Mouse (Mus musculus): ENCODE measurements around the gene Islr2. TPM values are rescaled to one million over a fixed set of nuclear protein-coding genes. Genes with fewer than 3 reads are reported as not detected.
A peak's percentile ranks its signal among the peaks of the same experiment; 100 is the strongest.

Islr2 gene
- polyA plus RNA-seq, 1 experiment = not detected

- TF ChIP-seq CTCF (IDR thresholded peaks at IDR 0.05; ENCODE audit: borderline replicate concordance, insufficient read depth, low read length) (no peak), POLR2A (IDR thresholded peaks at IDR 0.05; ENCODE audit: low read depth, low read length) (no peak)
- Histone ChIP-seq H3K4me1 (ENCODE audit: control insufficient read depth, insufficient read depth, low read length) (no peaks in the 10 kb centered on the region), H3K27ac (ENCODE audit: insufficient read depth, low read length) (no peak overlapping the region), H3K4me3 (ENCODE audit: insufficient read depth, low read length) (no peak overlapping the region)
Observed at GRCm38 (mm10) chr9:58224356-58224755, 20.2 kb upstream of the Islr2 start.

GRCm38 (mm10) chr9:58220218-58220903 lies 16.2 kb upstream of the Islr2 start:
- Histone ChIP-seq H3K4me3 (ENCODE audit: insufficient read depth, low read length) (no peak overlapping the region), H3K27ac (ENCODE audit: insufficient read depth, low read length) (no peak overlapping the region)

GRCm38 (mm10) chr9:58218539-58218938 lies 14.4 kb upstream of the Islr2 start:
- no peak overlapping the region for H3K4me3 ChIP-seq (ENCODE audit: insufficient read depth, low read length)
- no peak overlapping the region for H3K27ac ChIP-seq (ENCODE audit: insufficient read depth, low read length)
- no peak for TF ChIP-seq CTCF (IDR thresholded peaks at IDR 0.05; ENCODE audit: borderline replicate concordance, insufficient read depth, low read length)
- H3K4me1 ChIP-seq (ENCODE audit: control insufficient read depth, insufficient read depth, low read length) = peaks cover 10% of the 10 kb centered on the region

More at GRCm38 (mm10) chr9:58220218-58220903, 16.2 kb upstream of the Islr2 start:
- peaks cover 3% of the 10 kb centered on the region; the same call in 1 of the 2 replicates for H3K4me1 ChIP-seq (ENCODE audit: control insufficient read depth, insufficient read depth, low read length)
- TF ChIP-seq POLR2A (IDR thresholded peaks at IDR 0.05; ENCODE audit: low read depth, low read length) = no peak
- TF ChIP-seq CTCF (IDR thresholded peaks at IDR 0.05; ENCODE audit: borderline replicate concordance, insufficient read depth, low read length) = peak; percentile 41; the same call in 1 of the 2 replicates

- no peak overlapping the region for H3K27ac ChIP-seq (ENCODE audit: insufficient read depth, low read length)
- peaks cover 10% of the 10 kb centered on the region for H3K4me1 ChIP-seq (ENCODE audit: control insufficient read depth, insufficient read depth, low read length)
- no peak overlapping the region for H3K4me3 ChIP-seq (ENCODE audit: insufficient read depth, low read length)
- TF ChIP-seq POLR2A (IDR thresholded peaks at IDR 0.05; ENCODE audit: low read depth, low read length) = no peak
- TF ChIP-seq CTCF (IDR thresholded peaks at IDR 0.05; ENCODE audit: borderline replicate concordance, insufficient read depth, low read length) = peak; percentile 75; the same call in 1 of the 2 replicates
Observed at GRCm38 (mm10) chr9:58216402-58216801, 12.3 kb upstream of the Islr2 start.

GRCm38 (mm10) chr9:58214519-58215180 lies 10.5 kb upstream of the Islr2 start:
- H3K4me3 ChIP-seq (ENCODE audit: insufficient read depth, low read length) = no peak overlapping the region
- no peak for TF ChIP-seq CTCF (IDR thresholded peaks at IDR 0.05; ENCODE audit: borderline replicate concordance, insufficient read depth, low read length)
- peak; percentile 25; the same call in 1 of the 2 replicates for TF ChIP-seq POLR2A (IDR thresholded peaks at IDR 0.05; ENCODE audit: low read depth, low read length)
- H3K27ac ChIP-seq (ENCODE audit: insufficient read depth, low read length) = peak overlapping the region; percentile 79
- peaks cover 10% of the 10 kb centered on the region for H3K4me1 ChIP-seq (ENCODE audit: control insufficient read depth, insufficient read depth, low read length)

- Histone ChIP-seq H3K4me3 (ENCODE audit: insufficient read depth, low read length) (no peak overlapping the region), H3K4me1 (ENCODE audit: control insufficient read depth, insufficient read depth, low read length) (peaks cover 10% of the 10 kb centered on the region), H3K27ac (ENCODE audit: insufficient read depth, low read length) (peak overlapping the region; percentile 90)
- TF ChIP-seq POLR2A (IDR thresholded peaks at IDR 0.05; ENCODE audit: low read depth, low read length) (no peak), CTCF (IDR thresholded peaks at IDR 0.05; ENCODE audit: borderline replicate concordance, insufficient read depth, low read length) (no peak)
Observed at GRCm38 (mm10) chr9:58213865-58214264, 9.7 kb upstream of the Islr2 start.

GRCm38 (mm10) chr9:58213377-58213776 lies 9.3 kb upstream of the Islr2 start:
- H3K4me1 ChIP-seq (ENCODE audit: control insufficient read depth, insufficient read depth, low read length) = peaks cover 10% of the 10 kb centered on the region
- H3K4me3 ChIP-seq (ENCODE audit: insufficient read depth, low read length) = no peak overlapping the region
- no peak for TF ChIP-seq POLR2A (IDR thresholded peaks at IDR 0.05; ENCODE audit: low read depth, low read length)
- no peak for TF ChIP-seq CTCF (IDR thresholded peaks at IDR 0.05; ENCODE audit: borderline replicate concordance, insufficient read depth, low read length)
- H3K27ac ChIP-seq (ENCODE audit: insufficient read depth, low read length) = peak overlapping the region; percentile 29

- TF ChIP-seq CTCF (IDR thresholded peaks at IDR 0.05; ENCODE audit: borderline replicate concordance, insufficient read depth, low read length) (no peak), POLR2A (IDR thresholded peaks at IDR 0.05; ENCODE audit: low read depth, low read length) (no peak)
- no peak overlapping the region for H3K4me3 ChIP-seq (ENCODE audit: insufficient read depth, low read length)
- peaks cover 7% of the 10 kb centered on the region for H3K4me1 ChIP-seq (ENCODE audit: control insufficient read depth, insufficient read depth, low read length)
- H3K27ac ChIP-seq (ENCODE audit: insufficient read depth, low read length) = no peak overlapping the region
Observed at GRCm38 (mm10) chr9:58210304-58210627, 6.1 kb upstream of the Islr2 start.

GRCm38 (mm10) chr9:58209462-58210303 lies 5.6 kb upstream of the Islr2 start:
- Histone ChIP-seq H3K4me3 (ENCODE audit: insufficient read depth, low read length) (no peak overlapping the region), H3K4me1 (ENCODE audit: control insufficient read depth, insufficient read depth, low read length) (peaks cover 3% of the 10 kb centered on the region; the same call in 1 of the 2 replicates), H3K27ac (ENCODE audit: insufficient read depth, low read length) (no peak overlapping the region)
- TF ChIP-seq POLR2A (IDR thresholded peaks at IDR 0.05; ENCODE audit: low read depth, low read length) = no peak
- no peak for TF ChIP-seq CTCF (IDR thresholded peaks at IDR 0.05; ENCODE audit: borderline replicate concordance, insufficient read depth, low read length)
